Mouse (Mus musculus) limb, embryonic 12.5 days (tissue): ENCODE measurements around the gene Olfr653. TPM values are rescaled to one million over a fixed set of nuclear protein-coding genes. Genes with fewer than 3 reads are reported as not detected.

Source experiments
- ATAC-seq: fragments of 200-750 bp; cut with Nextera tagmentation; 2 replicates; pipeline ENCODE4 v1.8.0; 2017; ENCODE audit warnings: low read depth, moderate TSS enrichment; ENCODE audit not compliant: insufficient number of reproducible peaks, insufficient read depth, low FRiP score, low TSS enrichment
- H3K27ac ChIP-seq: fragments of 300-500 bp; sonication (generic); 2 replicates; pipeline ENCODE4 v1.5.1; 2016; ENCODE audit warnings: mild to moderate bottlenecking, moderate library complexity
- H3K27me3 ChIP-seq: fragments of 300-500 bp; sonication (generic); 2 replicates; pipeline ENCODE4 v1.6.1; 2016; ENCODE audit warnings: mild to moderate bottlenecking, moderate library complexity
- H3K36me3 ChIP-seq: fragments of 300-500 bp; sonication (generic); 2 replicates; pipeline ENCODE4 v1.6.1; 2016; ENCODE audit warnings: mild to moderate bottlenecking, moderate library complexity
- H3K4me1 ChIP-seq: fragments of 300-500 bp; sonication (generic); replicated peaks from 2 replicates; pipeline ENCODE4 v1.6.1; 2016
- H3K4me2 ChIP-seq: fragments of 300-500 bp; sonication (generic); 2 replicates; pipeline ENCODE4 v1.6.1; 2016; ENCODE audit warnings: mild to moderate bottlenecking, moderate library complexity
- H3K4me3 ChIP-seq: fragments of 300-500 bp; sonication (generic); replicated peaks from 2 replicates; pipeline ENCODE4 v1.5.1; 2016; ENCODE audit warnings: mild to moderate bottlenecking
- H3K9ac ChIP-seq: fragments of 300-500 bp; sonication (generic); replicated peaks from 2 replicates; pipeline ENCODE4 v1.6.1; 2016; ENCODE audit warnings: mild to moderate bottlenecking, moderate library complexity
- H3K9me3 ChIP-seq: fragments of 300-500 bp; sonication (generic); 2 replicates; pipeline ENCODE4 v1.6.1; 2016; ENCODE audit warnings: mild to moderate bottlenecking, moderate library complexity
- polyA plus RNA-seq: library from polyadenylated mRNA; unstranded; fragments of >200 nt; fragmentation: Nextera tagmentation; extraction: Ambion mirVana; gene quantifications from 2 replicates; pipeline ENCODE4 v1.2.1, GENCODE M21; 2016

Gene Olfr653
- polyA plus RNA-seq, 1 experiment from 2014 or later: not detected

DNA sequence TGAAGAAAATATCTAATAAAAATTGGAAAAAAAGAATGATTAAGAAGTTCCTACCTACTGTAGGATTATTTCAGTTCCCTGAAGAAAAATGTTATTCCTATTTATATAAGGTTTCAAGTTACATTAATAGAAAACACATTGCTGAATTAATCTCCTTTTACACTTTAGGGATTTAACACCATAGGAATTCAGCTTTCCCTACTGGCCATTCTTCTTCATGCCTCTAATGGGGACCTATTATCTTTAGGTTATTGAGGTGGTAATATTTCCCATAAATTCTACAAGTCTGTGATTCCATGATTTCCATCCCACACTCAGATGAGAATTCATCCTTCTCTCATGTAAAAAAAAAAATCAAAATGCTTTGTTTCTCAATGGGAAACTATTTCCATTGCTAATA lies 47.4 kb downstream of the Olfr653 start, which contains the start of gene Olfr657:
Gene Olfr657, plus strand, starts transcription at position 301 of the 400 bp plus-strand sequence.
- no peak for ATAC-seq
- no peak within 1 kb of the TSS for H3K27ac ChIP-seq
- H3K9me3 ChIP-seq: no peaks in the 10 kb centered on the region
- no peaks in the 10 kb centered on the region for H3K27me3 ChIP-seq
- H3K4me1 ChIP-seq: no peaks in the 10 kb centered on the region
- no peak within 1 kb of the TSS for H3K9ac ChIP-seq
- H3K4me3 ChIP-seq: no peak within 1 kb of the TSS
- H3K36me3 ChIP-seq: no peaks in the 10 kb centered on the region
- no peak within 1 kb of the TSS for H3K4me2 ChIP-seq

Other genes with a start within 250 kb of the Olfr653 start
- not detected in 2 replicates for gene Trim34b, start 247.8 kb upstream of the Olfr653 start, polyA plus RNA-seq
- gene Trim12c, start 224.0 kb upstream of the Olfr653 start, polyA plus RNA-seq: 2.4 and 2.5 TPM in 2 replicates
- not detected in 2 replicates for gene Trim30b, start 207.4 kb upstream of the Olfr653 start, polyA plus RNA-seq
- not detected in 2 replicates for gene Trim30c, start 176.5 kb upstream of the Olfr653 start, polyA plus RNA-seq
- gene Trim30a, start 112.1 kb upstream of the Olfr653 start, polyA plus RNA-seq: 0.48 and 0.73 TPM in 2 replicates
- 0.08 and 0.13 TPM in 2 replicates for gene Trim30d, start 69.5 kb upstream of the Olfr653 start, polyA plus RNA-seq
- not detected in 2 replicates for gene Olfr651, start 27.2 kb upstream of the Olfr653 start, polyA plus RNA-seq
- not detected in 2 replicates for gene Olfr652, start 16.4 kb upstream of the Olfr653 start, polyA plus RNA-seq
- not detected in 2 replicates for gene Olfr654, start 9.7 kb downstream of the Olfr653 start, polyA plus RNA-seq
- gene Olfr655, start 24.5 kb downstream of the Olfr653 start, polyA plus RNA-seq: not detected in 2 replicates
- not detected in 2 replicates for gene Olfr656, start 36.6 kb downstream of the Olfr653 start, polyA plus RNA-seq
- not detected in 2 replicates for gene Olfr657, start 47.5 kb downstream of the Olfr653 start, polyA plus RNA-seq
- gene Olfr658, start 70.0 kb downstream of the Olfr653 start, polyA plus RNA-seq: 0.06 TPM in 1 of 2 replicates, not detected in the other
- gene Olfr659, start 89.4 kb downstream of the Olfr653 start, polyA plus RNA-seq: not detected in 2 replicates
- gene Olfr661, start 109.2 kb downstream of the Olfr653 start, polyA plus RNA-seq: not detected in 2 replicates
- not detected in 2 replicates for gene Usp17le, start 200.2 kb downstream of the Olfr653 start, polyA plus RNA-seq